Mouse (Mus musculus): ENCODE measurements at regions not wholly inside any gene's neighbourhood (a gene's known extent, or its start where the extent isn't known, plus 50 kb on each side); places are given as distances from the start of the nearest gene placed in this dataset.
A peak's percentile ranks its signal among the peaks of the same experiment; 100 is the strongest.

GRCm38 (mm10) chr3:79996803-79997202 is 112.5 kb downstream of the Fam198b start:
- DNase-seq (ENCODE audit: low spot score in 2 of 2) = no peak

DNA sequence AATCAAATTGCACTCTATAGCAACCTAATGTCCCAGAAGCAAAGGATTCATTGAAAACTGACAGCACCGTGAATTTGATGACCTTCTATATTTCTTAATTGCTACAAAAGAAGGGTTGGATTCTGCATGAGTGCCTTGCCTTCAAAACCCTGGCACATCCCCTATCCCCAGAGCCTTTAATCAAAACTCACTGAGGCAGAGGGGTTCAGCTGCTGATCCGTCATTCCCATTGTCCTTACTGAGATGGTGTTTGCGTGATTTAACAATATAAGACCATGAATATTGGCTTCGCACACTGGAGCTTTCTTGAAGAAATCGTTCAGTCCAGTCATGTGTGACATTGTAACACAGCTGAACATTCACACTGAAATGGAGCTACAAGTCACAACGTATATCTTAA is 118.0 kb downstream of the Fam198b start:
- DNase-seq (ENCODE audit: low spot score in 2 of 2) = no peak

DNA sequence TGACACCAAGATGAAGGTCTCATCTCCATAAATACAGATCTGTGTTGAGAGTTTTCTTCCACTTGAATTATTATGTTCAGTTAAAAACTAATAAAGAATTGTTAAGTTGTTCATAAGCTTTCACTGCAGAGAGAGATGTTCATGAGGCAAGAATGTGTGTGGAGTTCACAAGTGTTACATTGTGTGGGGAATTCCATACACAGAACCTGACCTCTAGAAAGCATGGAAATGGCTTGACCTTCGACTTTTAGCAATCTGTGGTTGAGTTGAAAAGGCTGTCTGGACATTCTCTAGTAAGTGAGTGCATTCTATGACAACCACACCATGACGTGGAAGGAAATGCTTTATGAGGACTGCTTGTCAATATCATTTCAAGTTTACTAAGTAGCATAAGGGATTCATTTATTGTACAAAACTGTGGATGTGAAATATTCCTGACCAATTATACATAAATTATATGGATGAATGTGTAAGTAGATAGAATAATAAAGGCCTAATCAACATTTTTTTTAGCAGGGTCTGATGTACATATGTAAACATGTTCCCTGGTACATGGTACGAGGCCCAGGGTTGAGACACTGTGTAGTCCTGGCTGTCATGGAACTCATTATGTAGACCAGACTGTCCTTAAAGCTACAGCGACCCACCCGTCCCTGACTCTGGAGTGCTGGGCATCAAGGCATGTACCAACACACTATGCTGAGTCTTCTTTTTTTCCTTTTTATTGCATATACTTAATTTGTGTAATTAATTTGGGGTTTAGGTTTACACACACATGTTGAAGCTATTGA is 119.2 kb downstream of the Fam198b start:
- DNase-seq (ENCODE audit: low spot score in 2 of 2) = no peak

GRCm38 (mm10) chr3:80004556-80004955 is 120.2 kb downstream of the Fam198b start:
- DNase-seq (ENCODE audit: low spot score in 2 of 2) = no peak

DNA sequence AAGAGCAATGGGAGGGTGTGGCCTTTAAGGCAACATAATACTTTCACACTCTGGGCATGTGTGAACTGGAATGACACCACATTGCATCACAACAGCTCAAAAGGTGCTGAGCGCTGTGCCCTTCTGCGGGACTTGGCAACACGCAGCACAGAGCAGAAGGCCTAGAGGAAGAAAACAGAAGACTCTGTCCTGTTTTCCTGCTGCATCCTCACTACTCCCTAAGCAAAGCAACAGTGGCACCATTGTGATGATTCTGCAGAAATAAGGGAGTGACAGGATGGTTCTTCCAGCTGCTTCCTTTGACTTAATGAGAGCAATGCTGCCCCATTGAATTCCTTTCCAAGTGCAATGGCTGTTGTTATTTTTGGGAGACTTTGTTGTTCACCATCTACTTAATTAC is 120.6 kb downstream of the Fam198b start:
- DNase-seq (ENCODE audit: low spot score in 2 of 2) = no peak

DNA sequence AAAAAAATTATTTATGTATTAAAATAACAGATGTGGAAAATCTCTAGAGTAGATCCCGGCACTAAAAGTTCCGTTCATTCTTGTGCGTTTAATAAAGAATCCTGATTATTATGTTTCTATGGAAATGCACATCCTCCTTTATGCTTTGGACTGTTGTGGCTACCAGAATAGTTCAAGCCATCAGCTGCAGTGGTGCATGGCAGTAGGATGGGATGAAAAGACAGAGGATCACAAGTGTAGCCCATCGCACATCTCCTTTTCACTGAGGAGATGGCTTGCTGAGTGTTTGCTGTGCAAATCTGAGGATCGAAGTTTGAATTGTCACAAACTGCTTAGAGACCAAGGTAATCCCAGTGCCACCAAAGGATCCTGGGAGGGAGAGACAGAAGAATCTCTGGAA is 121.0 kb downstream of the Fam198b start:
- DNase-seq (ENCODE audit: low spot score in 2 of 2) = no peak

DNA sequence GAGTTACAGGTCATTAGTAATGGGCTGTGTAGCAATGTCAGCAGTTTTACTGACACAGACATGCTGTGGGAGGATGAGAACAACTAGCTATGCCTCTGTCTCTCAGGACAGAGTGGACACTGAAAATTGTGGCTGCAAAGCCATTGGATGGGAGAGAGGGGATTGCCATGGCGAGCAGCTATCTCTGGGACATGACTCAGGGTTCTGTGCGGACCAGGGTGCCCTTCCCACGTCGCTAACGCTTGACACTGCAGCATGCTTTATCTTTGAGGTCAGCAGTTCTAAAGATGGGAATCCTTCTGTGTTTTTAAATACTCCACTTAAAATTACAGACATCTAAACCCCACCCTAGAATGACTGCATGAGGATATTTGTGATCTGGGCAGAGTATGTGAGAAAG is 121.9 kb downstream of the Fam198b start:
- no peak for DNase-seq (ENCODE audit: low spot score in 2 of 2)

DNA sequence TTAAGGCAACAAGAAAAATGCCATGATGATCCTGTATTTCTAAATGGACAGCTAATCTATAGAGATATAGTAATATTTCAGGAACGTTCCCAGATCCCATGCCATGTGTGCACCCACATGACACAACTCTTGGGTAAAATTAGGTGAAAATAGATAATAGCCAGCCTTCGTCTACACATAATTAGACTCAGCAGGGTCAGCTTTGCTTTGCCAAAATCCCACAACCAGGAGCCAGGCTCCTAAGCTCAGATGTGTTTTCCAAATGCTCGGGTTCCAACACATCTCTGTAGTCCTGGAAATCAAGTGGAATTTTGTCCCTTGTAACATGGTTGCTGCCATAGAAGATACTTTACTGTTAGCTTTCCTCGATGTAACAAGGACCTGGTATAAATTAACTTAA is 122.7 kb downstream of the Fam198b start:
- DNase-seq (ENCODE audit: low spot score in 2 of 2) = no peak

DNA sequence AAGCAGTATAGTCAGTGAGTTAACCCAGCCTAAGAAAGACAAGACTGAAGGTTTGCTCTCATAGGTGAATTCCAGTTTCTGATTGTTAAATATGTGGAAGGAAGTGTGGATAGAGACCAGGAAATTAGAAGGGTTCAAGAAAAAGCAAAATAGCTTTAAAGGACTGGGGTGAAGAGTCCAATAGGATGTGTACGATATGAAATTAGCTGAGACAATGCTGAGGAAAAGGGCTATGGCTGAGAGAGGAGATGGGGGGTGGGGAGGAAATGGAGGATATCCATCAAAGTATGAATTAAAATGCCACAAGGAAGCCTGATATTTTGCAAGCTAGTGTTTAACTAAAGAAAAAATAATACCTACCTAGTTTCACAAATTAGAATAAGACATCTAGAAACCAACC is 124.9 kb downstream of the Fam198b start:
- no peak for DNase-seq (ENCODE audit: low spot score in 2 of 2)

DNA sequence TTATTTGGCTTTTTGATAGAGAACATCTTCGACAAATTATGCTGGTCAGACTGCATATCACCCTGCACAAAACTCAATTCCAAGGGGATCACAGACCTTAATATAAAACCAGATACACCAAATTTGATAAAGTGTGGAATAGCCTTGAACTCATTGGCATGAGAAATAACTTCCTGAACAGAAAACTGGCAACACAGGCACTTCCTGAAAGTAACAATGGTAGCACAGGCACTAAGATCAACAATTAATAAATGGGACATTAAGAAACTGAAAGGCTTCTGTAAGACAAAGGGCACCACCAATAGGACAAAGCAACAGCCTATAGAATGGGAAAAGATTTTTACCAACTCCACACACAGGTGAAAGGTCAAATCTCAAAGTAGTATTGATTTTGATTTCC is 141.5 kb downstream of the Fam198b start:
- DNase-seq (ENCODE audit: low spot score in 2 of 2) = no peak

DNA sequence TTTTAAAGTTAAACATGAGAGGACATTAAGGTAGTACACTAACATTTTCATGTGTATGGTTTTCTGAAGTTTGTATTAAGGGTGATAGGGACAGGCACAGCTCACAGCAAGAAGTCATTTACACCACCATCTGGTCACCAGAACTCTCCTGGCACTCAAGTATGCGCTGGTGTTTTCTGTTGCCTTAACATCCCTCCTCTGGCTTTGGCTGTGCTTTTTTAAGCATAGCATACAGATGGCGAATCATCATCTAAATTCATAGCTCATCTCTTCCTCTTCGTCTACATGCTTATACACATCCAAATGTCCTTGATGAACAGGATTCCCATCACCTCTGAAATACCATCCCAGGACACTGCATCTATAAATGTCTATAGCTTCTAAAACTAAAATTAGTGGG is 148.7 kb downstream of the Fam198b start:
- no peak for DNase-seq (ENCODE audit: low spot score in 2 of 2)

DNA sequence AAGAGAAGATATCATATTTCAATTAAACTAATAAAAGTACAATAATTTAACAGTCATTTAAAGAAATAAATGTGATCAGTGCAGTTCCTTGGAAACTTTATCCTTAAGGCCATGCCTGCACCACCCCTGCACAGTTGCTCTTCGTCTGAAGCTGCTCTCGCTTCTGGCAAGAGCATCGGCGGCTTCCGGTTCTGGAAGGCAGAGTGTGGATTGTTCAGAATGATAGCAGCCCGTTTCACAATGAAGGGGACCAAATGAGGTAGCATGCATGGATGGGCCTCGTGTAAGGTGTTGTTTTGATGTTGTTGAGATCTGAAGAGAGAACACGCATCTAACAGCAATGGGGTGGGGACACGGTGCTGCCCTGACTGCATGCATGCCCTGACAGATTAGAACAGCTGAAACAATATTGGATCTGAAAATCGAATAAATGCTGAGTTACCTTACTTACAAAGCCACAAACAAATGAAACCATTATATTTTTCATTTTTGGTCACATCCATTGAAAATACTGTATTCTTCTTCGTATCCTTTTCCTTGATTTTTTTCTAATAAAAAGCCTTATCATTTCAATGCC is 154.3 kb downstream of the Fam198b start:
- no peak for DNase-seq (ENCODE audit: low spot score in 2 of 2)

GRCm38 (mm10) chr3:80042756-80043484 is 158.6 kb downstream of the Fam198b start:
- DNase-seq (ENCODE audit: low spot score in 2 of 2) = no peak

GRCm38 (mm10) chr3:80049495-80050225 is 165.3 kb downstream of the Fam198b start:
- DNase-seq (ENCODE audit: low spot score in 2 of 2) = no peak

- no peak for DNase-seq (ENCODE audit: low spot score in 2 of 2)
Observed at GRCm38 (mm10) chr3:80050920-80051319, 166.6 kb downstream of the Fam198b start.

GRCm38 (mm10) chr3:80051963-80052362 is 167.6 kb downstream of the Fam198b start:
- DNase-seq (ENCODE audit: low spot score in 2 of 2) = peak; percentile 27 to 37

DNA sequence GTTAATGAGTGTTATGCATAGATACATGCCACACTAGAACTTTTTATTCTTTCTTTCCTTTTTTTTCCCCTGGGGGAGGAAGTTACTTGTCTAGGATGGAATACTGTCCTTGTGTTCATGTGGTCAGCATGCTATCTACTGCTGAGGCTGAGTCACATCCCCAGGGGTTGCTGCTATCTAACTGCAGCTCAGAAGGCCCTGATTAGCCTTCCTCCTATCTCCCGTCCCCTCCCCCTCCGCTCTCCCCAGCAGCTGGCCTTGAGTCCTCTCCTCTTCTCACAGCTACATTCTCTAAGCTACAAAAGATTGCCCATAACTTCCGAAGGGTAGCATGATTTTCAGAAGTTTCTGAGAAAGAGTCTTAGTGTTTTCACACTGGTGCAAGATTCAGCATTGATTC is 168.5 kb downstream of the Fam198b start:
- peak in 1 of 2 experiments; percentile 43 for DNase-seq (ENCODE audit: low spot score in 2 of 2)

DNA sequence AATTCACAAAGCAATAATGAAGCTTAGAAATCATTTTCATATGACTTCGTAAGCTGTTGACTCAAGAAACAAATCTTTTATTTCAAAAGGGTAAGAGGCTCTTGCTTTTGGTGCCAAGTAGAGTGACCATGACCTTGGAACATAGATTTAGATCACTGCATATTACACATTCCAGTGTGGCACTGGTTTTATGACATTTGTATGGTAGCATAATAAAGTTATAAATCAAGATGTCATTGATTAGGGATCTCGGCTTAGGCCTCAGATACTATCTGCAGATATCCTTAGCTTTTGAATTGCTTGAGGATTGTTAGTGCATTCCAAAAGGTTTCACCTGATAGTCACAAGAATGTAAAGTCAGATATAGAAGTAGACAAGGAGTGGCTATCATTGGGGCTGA is 169.1 kb downstream of the Fam198b start:
- DNase-seq (ENCODE audit: low spot score in 2 of 2) = no peak

DNA sequence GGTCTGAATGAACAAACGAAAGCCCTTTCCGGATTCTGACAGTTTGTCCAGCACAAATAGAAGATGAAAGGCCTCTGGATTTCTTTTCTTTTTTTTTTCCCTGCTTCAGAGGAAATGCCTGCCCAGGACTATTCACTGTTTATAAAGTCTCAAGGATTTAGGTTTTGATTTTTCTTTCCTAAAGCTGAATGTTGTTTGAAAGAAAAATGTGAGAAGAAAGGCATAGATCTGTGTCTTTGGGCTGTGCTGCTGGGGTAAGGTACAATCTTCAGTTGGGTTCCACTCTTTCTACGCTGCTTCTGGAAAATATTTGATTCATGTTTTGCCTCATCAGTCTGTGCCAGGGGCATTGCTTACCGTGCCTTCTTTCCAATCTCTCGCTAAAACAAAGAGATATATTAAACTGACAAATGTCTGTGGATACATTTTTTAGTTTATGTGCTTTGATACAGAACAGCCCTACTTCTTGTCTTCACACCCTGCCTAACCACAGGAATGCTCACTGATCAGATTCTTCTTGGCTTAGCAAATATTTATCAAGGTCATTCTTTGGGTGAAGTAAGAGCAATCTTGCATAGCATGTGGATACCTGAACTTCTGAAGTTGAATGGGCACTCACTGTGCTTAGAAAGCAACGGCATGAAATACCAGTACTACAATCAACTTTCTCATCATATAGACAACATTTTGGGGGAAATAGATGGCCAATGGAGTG is 172.5 kb downstream of the Fam198b start:
- DNase-seq (ENCODE audit: low spot score in 2 of 2) = no peak

GRCm38 (mm10) chr3:80058722-80059121 is 174.4 kb downstream of the Fam198b start:
- DNase-seq (ENCODE audit: low spot score in 2 of 2) = peak; percentile 42 to 54

GRCm38 (mm10) chr3:80070726-80071125 is 186.4 kb downstream of the Fam198b start:
- DNase-seq (ENCODE audit: low spot score in 2 of 2) = no peak
